Mouse (Mus musculus) embryonic fibroblast, embryonic 13.5 days (primary cell): ENCODE measurements around the gene Gpr156.

Source experiments
- CTCF ChIP-seq: IDR thresholded peaks from 2 replicates; pipeline ENCODE4 v1.5.1; 2011; ENCODE audit warnings: mild to moderate bottlenecking, control low read depth, low read length, moderate library complexity, borderline replicate concordance; ENCODE audit not compliant: insufficient read depth
- POLR2A ChIP-seq: IDR thresholded peaks from 2 replicates; pipeline ENCODE4 v1.6.1; 2011; ENCODE audit warnings: low read depth, mild to moderate bottlenecking, control low read depth, low read length, moderate library complexity

GRCm38 (mm10) chr16:37953991-37954942, 38.0 kb downstream of the Gpr156 start:
- TF ChIP-seq CTCF, result no peak
- TF ChIP-seq POLR2A, result no peak
